Mouse (Mus musculus) left cerebral cortex, adult 9 months (tissue): ENCODE measurements around the gene Thy1.

Experiments used
- DNase-seq, 2 experiments: peaks; one replicate each; pipeline ENCODE4 v3.0.0; 2022; ENCODE audit warnings: low spot score in 2 of 2

Gene Thy1

DNA sequence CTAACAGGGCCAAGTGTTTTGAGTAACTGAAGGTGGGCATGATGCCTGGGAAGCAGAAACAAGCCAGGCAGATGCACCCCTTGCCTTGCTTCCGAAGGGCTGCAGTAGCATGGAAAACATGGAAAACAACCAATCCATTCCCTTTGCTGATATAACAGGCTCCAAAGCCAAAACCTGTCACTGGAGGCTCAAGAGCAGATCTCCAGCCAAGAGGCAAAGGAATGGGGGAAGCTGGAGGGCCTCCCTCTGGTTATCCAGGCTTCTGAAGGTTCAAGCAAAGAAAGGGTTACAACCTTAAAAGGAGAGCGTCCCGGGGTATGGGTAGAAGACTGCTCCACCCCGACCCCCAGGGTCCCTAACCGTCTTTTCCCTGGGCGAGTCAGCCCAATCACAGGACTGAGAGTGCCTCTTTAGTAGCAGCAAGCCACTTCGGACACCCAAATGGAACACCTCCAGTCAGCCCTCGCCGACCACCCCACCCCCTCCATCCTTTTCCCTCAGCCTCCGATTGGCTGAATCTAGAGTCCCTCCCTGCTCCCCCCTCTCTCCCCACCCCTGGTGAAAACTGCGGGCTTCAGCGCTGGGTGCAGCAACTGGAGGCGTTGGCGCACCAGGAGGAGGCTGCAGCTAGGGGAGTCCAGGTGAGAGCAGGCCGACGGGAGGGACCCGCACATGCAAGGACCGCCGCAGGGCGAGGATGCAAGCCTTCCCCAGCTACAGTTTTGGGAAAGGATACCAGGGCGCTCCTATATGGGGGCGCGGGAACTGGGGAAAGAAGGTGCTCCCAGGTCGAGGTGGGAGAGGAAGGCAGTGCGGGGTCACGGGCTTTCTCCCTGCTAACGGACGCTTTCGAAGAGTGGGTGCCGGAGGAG, at the start of gene Thy1:
Thy1 (plus strand) TSS at position 549 of the 872 bp plus-strand sequence.
- peak; percentile 100 for DNase-seq

DNA sequence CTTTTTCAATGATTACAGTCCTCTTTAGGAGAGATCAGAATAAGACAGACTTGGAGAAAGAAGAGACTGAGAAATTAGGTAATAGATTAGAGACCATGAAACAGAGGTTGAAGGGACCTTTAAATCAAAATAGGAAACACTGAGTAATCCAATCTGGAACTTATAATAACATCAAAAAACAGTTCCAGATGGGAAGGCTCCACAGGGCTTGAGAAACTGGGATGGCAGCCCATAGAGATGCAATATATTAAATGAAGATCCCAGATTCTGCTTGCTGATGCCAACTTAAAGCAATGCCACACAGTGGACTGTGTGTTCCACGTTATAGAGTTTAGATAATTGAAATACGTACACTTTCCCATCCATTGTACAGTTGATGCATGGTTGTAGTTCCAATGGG, 45.5 kb upstream of the Thy1 start:
- DNase-seq: peak in 1 of 2 experiments; percentile 21

DNA sequence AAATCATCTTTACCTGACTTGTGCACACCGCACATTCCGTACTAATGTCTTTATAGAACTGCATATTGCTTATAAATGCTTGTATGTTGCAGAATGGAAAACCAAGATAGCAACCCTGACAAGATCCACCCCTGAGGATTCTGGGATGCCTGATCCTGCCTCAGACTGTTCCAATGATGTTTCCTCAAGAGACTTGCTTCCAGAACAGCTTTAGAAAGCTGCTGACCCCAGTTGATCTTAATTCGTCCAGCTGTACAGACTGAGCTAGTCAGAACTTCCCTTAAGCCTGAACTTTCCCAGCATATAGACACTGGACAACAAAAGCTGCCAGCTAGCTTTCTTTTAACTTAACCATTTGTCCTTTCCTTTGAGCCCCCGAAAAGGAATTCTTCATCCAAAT, 44.3 kb upstream of the Thy1 start:
- DNase-seq: no peak

DNA sequence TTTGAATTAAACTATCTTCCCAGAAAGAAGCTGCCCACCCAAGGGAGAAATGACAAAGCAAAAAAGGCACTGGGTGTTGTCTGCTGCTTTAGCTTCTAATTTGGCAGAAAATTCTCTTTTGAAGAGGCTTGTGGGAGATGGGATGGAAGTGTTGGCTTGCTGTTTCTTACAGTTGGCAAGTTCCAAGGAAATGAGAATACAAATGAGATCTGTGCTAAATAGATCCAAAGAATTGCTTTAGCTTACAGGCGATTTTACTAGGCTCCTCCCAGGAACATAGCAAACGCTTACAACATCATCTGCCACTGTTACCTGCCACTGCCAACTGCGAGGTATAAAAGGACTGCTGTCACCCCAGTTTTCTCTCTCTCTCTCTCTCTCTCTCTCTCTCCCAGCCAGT, 38.8 kb upstream of the Thy1 start:
- DNase-seq: peak; percentile 36 to 54

DNA sequence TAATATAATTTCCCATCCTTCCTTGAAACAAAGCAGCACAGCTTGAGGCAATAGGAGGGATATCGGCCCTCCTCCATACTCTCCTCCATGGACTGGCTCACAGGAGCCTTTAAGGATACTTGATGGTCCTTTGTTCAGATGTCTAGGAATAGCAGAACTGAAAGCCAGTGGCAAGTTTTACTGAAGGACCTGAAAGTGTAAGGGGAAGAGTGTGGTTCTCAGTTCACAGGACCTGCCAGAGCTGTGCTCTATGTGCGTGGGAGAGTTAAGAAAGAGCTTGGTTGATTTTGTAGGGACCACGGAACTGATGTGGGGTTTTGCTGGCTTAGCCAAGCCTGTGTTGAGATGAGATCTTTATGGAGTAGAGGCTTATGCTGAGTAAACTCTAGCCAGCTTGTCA, 37.9 kb upstream of the Thy1 start:
- no peak for DNase-seq

DNA sequence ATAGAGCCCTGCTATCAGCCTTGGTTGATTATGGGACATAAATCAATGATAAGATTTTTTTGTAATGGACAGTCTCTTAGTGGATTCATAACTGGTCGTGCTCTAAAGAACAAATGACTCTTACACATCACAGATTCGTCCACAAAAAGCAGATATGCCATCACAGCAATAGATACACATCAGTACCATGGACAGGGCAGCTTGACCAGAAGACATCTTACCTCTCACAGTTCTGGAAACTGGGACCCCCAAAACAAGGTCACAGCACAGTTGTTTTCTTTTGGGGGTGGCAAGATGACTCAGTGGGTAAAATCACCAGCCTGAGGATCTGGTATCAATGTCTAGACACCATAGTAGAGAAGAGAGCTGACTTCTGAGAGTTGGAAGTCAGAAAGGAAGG, 35.9 kb upstream of the Thy1 start:
- no peak for DNase-seq

DNA sequence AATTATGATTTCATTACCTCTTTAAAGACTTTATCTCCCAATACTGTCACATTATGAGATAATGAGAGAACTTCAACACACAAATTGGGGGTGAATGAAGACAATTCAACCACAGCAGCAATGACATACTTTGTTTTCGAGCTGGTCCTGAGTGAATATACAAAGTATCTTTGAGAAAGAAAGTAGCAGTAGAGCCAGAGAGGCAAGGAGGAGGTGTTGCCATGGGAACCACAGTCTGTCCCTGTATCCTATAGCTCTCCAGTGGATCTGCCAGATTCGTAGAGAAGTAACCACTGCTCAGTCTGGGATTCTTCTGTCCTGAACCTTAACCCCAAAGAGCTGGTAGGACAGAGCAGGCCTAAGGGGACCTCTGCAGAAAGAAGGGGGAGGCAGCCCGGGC, 35.2 kb upstream of the Thy1 start:
- peak in 1 of 2 experiments; percentile 54 for DNase-seq

DNA sequence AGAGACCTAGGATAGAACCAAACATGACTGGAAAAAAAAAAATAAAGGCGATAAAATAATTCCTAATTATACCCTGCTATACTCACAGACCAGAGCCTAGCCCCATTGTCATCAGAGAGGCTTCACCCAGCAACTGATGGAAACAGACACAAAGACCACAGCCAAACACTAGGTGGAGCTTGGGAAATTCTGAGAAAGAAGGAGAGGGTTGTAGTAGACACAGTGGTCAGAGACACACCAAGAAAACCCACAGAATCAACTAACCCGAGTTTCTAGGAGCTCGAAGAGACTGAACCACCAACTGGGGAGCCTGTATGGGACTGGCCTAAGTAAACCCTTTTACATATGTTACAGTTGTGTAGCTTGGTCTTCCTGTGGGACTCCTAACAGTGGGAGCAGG, 32.3 kb upstream of the Thy1 start:
- no peak for DNase-seq

DNA sequence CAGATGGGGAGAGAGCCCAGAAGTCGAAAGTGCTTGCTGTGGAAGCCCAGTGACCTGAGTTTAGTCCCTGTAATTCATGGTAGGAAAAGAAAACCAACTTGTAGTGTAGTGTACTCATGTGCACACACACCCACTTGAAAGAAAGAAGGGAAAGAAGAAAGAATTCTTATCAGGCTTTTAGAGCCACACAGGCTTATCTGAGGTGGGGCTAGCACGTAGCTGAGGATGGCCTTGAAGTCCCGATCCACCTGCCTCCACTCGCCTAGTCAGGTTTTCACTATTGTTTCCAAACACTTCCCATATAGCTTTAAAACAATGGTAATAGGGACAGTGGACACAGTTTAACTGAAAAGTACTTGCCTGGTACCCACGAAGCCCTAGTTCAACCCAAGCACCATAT, 31.5 kb upstream of the Thy1 start:
- DNase-seq: no peak

DNA sequence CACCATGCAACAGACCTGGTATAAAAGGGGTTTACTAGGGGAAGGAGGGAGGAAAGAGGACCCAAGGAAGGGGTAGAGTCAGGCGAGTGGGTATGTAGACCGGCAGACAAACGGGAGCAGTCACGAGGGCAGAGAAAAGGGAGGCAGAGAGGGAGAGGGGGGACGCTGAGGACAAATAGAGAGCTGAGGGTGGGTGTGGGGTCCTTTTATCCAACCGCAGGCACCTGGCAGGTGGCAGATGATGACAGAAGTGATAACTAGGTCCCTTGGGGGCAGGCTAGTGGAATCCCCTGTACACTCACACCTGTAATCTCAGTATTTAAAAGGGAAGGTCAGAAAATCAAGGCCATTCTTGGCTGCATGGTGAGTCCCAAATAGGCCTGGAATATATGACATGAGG, 31.0 kb upstream of the Thy1 start:
- no peak for DNase-seq

DNA sequence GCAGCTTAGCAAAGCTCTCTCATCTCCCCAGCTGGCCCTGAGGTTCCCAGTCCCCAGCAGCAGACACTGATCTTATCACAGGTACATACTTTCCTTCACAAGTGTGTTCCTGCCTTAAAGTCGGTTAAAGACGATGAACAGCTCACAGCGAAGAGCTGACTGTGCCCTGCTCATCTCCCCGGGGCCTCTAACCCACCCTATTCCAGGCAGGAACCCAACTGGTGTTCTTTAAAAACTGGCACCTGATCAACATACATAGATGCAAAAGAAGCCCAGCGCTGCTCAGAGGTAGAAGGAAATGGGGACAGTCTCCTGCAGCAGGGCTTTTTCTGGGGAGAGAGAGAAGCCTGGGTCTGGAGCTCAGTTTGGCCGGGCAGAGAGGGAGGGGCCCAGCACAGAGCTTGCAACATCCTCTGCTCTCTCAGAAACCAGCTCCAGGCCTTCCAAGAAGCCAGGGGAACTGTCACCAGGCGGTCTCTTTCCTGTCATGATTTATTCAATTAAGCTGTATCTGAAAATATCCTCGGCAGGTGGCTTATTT, 30.4 kb upstream of the Thy1 start:
- DNase-seq: peak in 1 of 2 experiments; percentile 27

DNA sequence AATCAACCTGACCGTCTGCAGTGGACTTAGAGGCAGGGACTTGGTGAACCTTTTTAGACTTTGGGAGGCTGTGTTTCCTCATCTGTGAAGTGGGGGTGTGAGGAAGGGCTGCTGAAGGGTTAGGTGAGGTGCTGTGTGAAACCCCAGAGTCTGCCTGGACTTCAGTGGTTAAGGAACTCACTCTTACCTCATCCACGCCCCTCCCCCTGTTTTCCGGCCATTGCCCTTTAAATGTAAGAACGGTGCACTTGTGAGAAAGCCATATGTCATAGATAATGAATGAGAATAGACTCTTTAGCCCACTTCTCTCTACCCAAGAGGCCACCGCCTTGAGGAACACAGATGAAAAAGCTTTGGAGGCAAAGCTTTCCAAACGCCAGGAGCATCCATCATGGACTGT, 29.4 kb upstream of the Thy1 start:
- no peak for DNase-seq

DNA sequence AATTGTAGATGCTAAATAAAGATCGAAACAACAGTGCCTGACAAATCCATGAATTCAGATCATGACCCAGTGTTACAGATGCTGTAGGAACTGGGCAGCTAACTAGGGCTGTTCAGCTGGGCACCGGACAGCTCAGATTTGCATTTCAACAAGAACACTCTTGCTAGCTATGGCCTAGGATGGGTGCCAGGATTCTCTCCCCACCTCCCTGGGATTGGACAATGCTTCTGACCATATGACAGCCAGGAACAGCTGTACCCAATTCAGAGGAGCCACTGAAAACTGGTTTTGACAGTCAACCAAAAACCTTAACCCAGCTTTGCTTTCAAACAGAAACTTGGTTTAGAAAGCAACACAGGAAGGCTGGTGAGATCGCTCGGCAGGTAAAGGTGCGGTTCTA, 26.9 kb upstream of the Thy1 start:
- DNase-seq: no peak

DNA sequence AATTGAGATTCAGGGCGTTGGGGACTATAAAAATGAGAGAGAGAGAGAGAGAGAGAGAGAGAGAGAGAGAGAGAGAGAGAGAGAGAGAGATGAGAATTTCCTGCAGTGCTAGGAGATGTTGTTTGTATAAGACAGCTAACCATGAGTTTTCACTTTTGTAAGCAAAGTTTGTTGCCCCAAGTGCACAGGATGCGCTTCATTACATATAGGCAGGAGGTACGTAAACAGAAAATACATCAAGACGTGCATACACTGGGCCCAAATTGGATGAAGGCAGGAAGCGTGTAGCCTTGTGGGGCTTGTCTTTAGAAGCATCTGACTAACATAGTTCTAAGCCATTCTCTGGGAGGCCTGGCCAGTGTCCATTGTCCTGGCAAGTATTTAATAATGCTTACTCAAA, 25.3 kb upstream of the Thy1 start:
- no peak for DNase-seq

DNA sequence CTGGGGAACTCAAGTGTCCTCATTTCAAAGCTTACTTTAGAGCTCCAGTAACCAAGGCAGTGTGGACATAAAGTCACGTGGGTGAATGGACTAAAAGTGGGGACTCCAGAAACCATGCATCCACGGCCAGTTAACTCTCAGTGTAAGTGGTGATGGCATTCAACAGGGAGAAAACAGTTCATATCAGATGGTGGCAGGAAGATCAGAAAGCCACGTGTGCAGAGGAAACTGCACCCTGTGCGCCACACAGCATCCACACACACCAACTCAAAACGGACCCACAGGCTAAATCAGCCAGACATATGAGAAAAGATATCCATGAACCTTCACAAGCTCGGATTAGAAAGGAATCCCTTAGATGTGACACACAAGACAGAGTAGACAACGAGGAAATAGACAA, 23.2 kb upstream of the Thy1 start:
- no peak for DNase-seq

DNA sequence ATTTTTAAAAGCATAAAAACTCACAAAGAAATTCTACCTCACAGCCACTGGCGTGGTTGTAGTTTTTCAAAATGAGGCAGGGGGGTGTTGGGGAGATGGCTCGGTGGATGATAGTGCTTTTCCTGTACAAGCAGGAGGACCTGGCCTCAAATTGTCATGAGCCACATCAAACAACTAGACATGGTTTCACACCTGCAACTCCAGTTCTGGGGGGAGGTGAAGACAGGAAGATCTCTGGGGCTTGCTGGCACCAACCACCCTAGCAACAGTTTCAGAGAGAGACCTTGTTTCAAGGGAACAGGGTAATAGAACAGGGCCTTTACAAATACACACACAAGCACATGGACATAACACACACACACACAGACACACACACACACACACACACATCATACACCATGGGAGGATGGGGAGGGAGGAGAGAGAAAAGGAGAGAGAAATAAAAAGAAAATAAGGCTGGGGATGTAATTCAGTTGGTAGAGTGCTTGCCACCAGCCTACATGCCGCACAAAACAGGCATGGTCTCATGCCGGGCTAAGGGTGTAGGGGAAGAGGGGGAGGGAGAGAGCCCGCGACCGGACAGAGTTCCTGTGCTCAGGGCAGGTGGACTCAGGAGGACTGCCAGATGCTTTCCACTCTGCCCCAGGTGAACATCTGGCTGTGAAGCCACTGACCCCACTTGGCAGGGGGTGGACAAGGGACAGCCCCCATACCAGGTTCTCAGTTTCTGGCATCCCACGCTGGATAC, 20.9 kb upstream of the Thy1 start:
- no peak for DNase-seq

DNA sequence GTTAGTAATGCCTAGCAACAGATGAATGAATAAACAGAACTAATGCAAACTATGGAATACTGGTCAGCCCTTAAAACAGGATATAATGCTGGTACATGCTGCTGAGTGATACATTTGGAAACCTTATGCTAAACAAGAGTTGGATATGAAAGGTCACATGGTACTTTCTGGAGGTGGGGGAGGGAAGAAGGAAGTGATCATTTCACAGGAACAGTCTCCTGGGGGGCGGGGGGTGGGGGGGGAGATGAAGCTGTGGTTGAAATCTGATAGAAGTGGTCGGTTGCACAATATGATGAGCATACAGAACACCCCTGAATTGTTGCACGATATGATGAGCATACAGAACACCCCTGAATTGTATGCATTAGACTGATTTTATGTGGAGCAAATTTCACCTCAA, 19.1 kb upstream of the Thy1 start:
- DNase-seq: no peak

DNA sequence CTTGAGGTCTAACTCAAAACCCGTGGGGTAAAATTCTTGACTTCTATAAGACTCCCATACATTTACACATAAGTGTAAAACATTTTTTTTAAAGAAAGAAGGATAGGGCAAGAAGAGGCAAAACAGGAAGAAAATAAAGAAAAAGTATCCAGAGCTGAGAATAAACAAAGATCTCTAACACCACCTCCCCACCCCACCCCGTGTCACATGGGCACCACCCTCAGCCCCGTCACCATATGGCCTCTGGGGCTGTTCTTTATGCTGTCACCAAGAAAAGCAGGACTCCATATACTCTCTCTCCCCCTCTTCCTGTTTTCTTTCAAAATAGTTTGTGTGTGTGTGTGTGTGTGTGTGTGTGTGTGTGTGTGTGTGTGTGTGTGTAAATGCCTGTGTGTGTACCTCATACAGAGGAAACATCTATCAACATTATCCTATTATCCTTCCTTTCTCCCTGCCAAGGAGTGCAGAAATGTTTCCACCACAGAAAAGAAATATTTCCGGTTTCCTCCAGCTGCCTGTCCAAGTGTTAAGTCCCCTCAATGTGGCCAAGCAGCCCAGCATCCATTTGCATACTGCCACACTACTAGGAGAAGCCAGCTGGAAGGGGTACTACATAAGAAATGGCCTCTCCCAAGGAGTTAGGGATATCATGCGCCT, 13.5 kb upstream of the Thy1 start:
- DNase-seq: no peak

DNA sequence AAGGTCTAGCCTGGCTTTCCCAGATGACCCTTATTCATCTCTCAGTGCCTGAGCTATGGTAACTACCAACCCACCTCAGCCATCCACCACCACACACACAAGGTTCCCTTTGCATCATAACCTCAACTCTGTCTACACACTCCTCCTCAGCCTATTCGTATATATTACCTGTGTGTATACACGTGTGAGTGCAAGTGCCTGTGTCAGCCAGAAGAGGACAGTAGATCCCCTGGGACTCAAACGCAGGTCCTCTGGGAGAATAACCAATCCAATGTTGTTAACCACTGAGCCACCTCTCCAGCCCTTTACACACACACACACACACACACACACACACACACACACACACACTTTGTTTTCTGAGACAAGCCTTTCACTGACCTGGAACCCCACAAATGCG, 12.5 kb upstream of the Thy1 start:
- DNase-seq: no peak

DNA sequence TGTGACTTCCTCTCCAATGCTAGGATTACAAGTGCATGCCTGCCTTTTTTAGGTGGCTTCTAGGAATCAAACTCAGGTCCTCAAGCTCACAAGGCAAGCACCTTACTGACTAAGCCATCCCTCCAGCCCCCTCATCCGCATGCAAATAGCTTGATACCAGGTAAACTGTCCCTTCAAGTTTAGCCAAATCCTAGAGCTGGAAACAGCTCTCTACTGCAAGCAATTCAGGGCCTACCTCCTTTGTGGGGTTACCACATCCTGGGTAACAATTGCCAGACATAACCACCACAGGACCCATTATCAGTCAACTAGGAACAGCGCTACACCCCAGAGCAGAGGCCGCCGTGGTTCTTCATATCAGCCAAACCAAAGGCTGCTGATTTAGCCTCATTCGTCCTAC, 12.1 kb upstream of the Thy1 start:
- DNase-seq: no peak

DNA sequence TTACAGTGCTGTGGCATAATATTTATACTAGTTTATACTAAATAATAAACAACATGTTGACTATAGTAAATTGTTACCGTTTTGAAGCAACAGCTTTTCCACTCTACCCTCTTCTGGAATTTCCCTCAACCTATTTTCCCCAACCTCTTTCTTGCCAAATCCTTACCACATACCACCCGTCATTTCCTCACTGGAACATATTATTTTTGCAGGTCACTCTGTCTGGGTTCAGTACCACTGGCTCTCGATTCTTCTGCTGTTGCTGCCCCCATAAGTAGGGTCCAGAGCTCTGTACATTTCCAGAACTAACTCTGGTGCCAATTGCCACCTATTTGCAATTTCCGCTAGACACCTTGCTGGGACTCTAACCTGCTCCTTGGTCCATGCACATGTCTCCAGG, 11.2 kb upstream of the Thy1 start:
- DNase-seq: no peak

DNA sequence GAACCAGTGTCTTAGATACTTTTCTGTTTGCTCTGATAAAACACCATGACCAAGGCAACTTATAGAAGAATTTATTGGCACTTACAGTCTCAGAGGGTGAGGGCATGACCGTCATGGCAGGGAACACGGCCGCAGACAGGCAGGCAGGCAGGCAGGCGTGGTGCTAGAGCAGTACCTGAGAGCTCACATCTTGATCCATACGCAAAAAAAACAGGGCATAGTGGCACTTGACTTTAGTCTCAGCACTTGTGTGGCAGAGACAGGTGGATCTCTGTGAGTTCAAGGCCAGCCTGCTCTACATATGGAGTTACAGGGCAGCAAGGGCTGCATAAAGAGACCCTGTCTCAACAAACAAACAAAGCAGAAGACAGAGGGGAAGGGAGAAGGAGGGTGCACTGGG, 9.9 kb upstream of the Thy1 start:
- DNase-seq: no peak
